Comparison of ENCODE assay signal across 11 mouse cellular contexts in the genomic region with DNA sequence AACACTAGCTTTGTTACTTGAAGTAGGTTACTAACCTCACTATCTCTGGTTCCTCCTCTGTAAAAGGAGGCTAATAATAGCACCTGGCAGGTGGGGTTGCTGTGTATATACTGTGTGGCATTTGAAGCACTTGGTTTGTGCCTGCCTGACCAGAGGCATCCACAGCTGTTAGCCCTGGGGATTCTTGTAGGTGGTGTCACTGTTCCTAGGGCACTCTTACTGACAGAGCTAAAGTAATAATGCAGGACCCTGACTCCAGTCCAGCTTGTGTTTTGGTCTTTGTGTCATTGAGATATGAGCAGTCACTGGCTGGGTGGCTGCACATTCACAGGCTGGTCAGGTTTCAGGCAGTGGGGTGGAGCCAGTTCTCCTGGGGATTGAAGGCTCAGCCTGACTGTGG. TPM values are rescaled to one million over a fixed set of nuclear protein-coding genes. Genes with fewer than 3 reads are reported as not detected.
A peak's percentile ranks its signal among the peaks of the same experiment; 100 is the strongest.
DNase-seq lines count a peak whose midpoint lies in the region.
"Had no signal": no experiment of that assay in that cellular context is flagged by ENCODE, and none has a peak within 500 bp of the region (broad histone marks: within the 10 kb centered on the region; RNA-seq: fewer than 3 reads in every experiment).

No protein-coding gene starts in this region.

- H3K4me3 ChIP-seq in hindbrain, embryonic 10.5 days: no peak overlapping the region
- H3K4me3 ChIP-seq: forebrain, embryonic 12.5 days; liver, embryonic 15.5 days had no signal

- no peaks in the 10 kb centered on the region for H3K9me3 ChIP-seq in hindbrain, embryonic 10.5 days
- H3K9me3 ChIP-seq: forebrain, embryonic 12.5 days; liver, embryonic 15.5 days had no signal

- H3K27ac ChIP-seq in hindbrain, embryonic 10.5 days: no peak overlapping the region
- H3K27ac ChIP-seq: forebrain, embryonic 12.5 days; liver, embryonic 15.5 days had no signal

- H3K36me3 ChIP-seq in hindbrain, embryonic 10.5 days: no peaks in the 10 kb centered on the region
- H3K36me3 ChIP-seq: forebrain, embryonic 12.5 days; liver, embryonic 15.5 days had no signal

- peaks cover 10% of the 10 kb centered on the region for H3K4me1 ChIP-seq in hindbrain, embryonic 10.5 days (replicated peaks)

- no peaks in the 10 kb centered on the region for H3K27me3 ChIP-seq in hindbrain, embryonic 10.5 days (ENCODE audit: insufficient read depth, poor library complexity, severe bottlenecking)
- H3K27me3 ChIP-seq: forebrain, embryonic 12.5 days; liver, embryonic 15.5 days had no signal

- intact Hi-C loops in heart, postnatal 14 days (cut with DNase I): no loop called here
- intact Hi-C loops in left cerebral cortex, postnatal 14 days (cut with DNase I): no loop called here

- peak; percentile 19 to 26 for DNase-seq in lung, adult 18-20 months
- DNase-seq in lung, postnatal 4 days: no peak
- peak; percentile 47 for DNase-seq in gastrocnemius, postnatal 25 days
- DNase-seq in heart, postnatal 14 days: peak; percentile 40
- peak; percentile 57 for DNase-seq in skeletal muscle tissue, adult 2 months (ENCODE audit: low read depth, low spot score)
- DNase-seq in cerebellum, adult 11 months: no peak
- DNase-seq in hindbrain, embryonic 10.5 days (ENCODE audit: low spot score): no peak
- DNase-seq in left cerebral cortex, postnatal 14 days (ENCODE audit: low spot score in 2 of 2): no peak
- DNase-seq: cerebellum, postnatal 14 days had no signal

RNA-seq across cellular contexts. Expression of gene Tom1, which starts 5.0 kb away (rescaled TPM):
- 10 to 100 TPM; 38.6 to 47.8 TPM for total RNA-seq in gastrocnemius, postnatal 25 days (2021)
- 10 to 100 TPM; 56.5 to 56.6 TPM for total RNA-seq in heart, postnatal 14 days (2021)
- 32.5 and 36.5 TPM in 2 replicates for polyA plus RNA-seq in hindbrain, embryonic 10.5 days (2016; fragmentation: Nextera tagmentation; extraction: Ambion mirVana)
- 10 to 100 TPM; 40.7 to 41.8 TPM for total RNA-seq in left cerebral cortex, postnatal 14 days (2021)

RNA-seq across cellular contexts. Expression of gene Hmgxb4, which starts 45.3 kb away (rescaled TPM):
- total RNA-seq in gastrocnemius, postnatal 25 days (2021): 1 to 10 TPM; 7.2 to 8.6 TPM
- 10 to 100 TPM; 15.2 to 16.0 TPM for total RNA-seq in heart, postnatal 14 days (2021)
- polyA plus RNA-seq in hindbrain, embryonic 10.5 days (2016; fragmentation: Nextera tagmentation; extraction: Ambion mirVana): 42.6 and 45.1 TPM in 2 replicates
- total RNA-seq in left cerebral cortex, postnatal 14 days (2021): 10 to 100 TPM; 21.4 to 22.1 TPM

RNA-seq across cellular contexts. Expression of gene Hmox1, which starts 54.9 kb away (rescaled TPM):
- 1 to 10 TPM; 4.0 to 7.4 TPM for total RNA-seq in gastrocnemius, postnatal 25 days (2021)
- total RNA-seq in heart, postnatal 14 days (2021): 10 to 100 TPM; 13.6 to 15.0 TPM
- 19.9 and 22.8 TPM in 2 replicates for polyA plus RNA-seq in hindbrain, embryonic 10.5 days (2016; fragmentation: Nextera tagmentation; extraction: Ambion mirVana)
- total RNA-seq in left cerebral cortex, postnatal 14 days (2021): 1 to 10 TPM; 4.3 to 5.1 TPM

Comparison
In these comparisons a context has a peak if more than half of its experiments do, and no peak if none do; other contexts are left out.
1. DNase-seq: peak in lung, adult 18-20 months (2 of 2), gastrocnemius, postnatal 25 days (single experiment), heart, postnatal 14 days (2 of 2) and skeletal muscle tissue, adult 2 months (single experiment); none in lung, postnatal 4 days (0 of 2), cerebellum, adult 11 months (single experiment), hindbrain, embryonic 10.5 days (single experiment) and left cerebral cortex, postnatal 14 days (0 of 2).